Mouse (Mus musculus) hindbrain, embryonic 12.5 days (tissue): ENCODE data around the gene Erf. TPM values are rescaled to one million over a fixed set of nuclear protein-coding genes. Genes with fewer than 3 reads are reported as not detected.

Experiments used
- ATAC-seq: fragments of 200-750 bp; cut with Nextera tagmentation; 2 replicates; pipeline ENCODE4 v1.8.0; 2017; ENCODE audit warnings: moderate TSS enrichment; ENCODE audit not compliant: low FRiP score
- H3K27ac ChIP-seq: fragments of 300-500 bp; sonication (generic); 2 replicates; pipeline ENCODE4 v1.5.1; 2016; ENCODE audit warnings: mild to moderate bottlenecking
- H3K27me3 ChIP-seq: fragments of 300-500 bp; sonication (generic); 2 replicates; pipeline ENCODE4 v1.6.1; 2016; ENCODE audit warnings: mild to moderate bottlenecking
- H3K36me3 ChIP-seq: fragments of 300-500 bp; sonication (generic); 2 replicates; pipeline ENCODE4 v1.6.1; 2016; ENCODE audit warnings: mild to moderate bottlenecking
- H3K4me1 ChIP-seq: fragments of 300-500 bp; sonication (generic); 2 replicates; pipeline ENCODE4 v1.6.1; 2016
- H3K4me2 ChIP-seq: fragments of 300-500 bp; sonication (generic); replicated peaks from 2 replicates; pipeline ENCODE4 v1.6.1; 2016; ENCODE audit warnings: mild to moderate bottlenecking
- H3K4me3 ChIP-seq: fragments of 300-500 bp; sonication (generic); 2 replicates; pipeline ENCODE4 v1.5.1; 2016; ENCODE audit warnings: mild to moderate bottlenecking
- H3K9ac ChIP-seq: fragments of 300-500 bp; sonication (generic); 2 replicates; pipeline ENCODE4 v1.6.1; 2016; ENCODE audit warnings: mild to moderate bottlenecking, moderate library complexity
- H3K9me3 ChIP-seq: fragments of 300-500 bp; sonication (generic); replicated peaks from 2 replicates; pipeline ENCODE4 v1.6.1; 2016; ENCODE audit warnings: mild to moderate bottlenecking
- WGBS: fragments of 180-500 bp; shearing (Covaris S2); methylation state at CpG from one replicate; pipeline ENCODE4 v1.1.7; 2016; 5-methylcytosine and 5-hydroxymethylcytosine counted together
- polyA plus RNA-seq: library from polyadenylated mRNA; unstranded; fragments of >200 nt; fragmentation: Nextera tagmentation; extraction: Ambion mirVana; gene quantifications from 2 replicates; pipeline ENCODE4 v1.2.1, GENCODE M21; 2016

The Erf gene
- polyA plus RNA-seq: 10.4 and 13.6 TPM in 2 replicates

DNA sequence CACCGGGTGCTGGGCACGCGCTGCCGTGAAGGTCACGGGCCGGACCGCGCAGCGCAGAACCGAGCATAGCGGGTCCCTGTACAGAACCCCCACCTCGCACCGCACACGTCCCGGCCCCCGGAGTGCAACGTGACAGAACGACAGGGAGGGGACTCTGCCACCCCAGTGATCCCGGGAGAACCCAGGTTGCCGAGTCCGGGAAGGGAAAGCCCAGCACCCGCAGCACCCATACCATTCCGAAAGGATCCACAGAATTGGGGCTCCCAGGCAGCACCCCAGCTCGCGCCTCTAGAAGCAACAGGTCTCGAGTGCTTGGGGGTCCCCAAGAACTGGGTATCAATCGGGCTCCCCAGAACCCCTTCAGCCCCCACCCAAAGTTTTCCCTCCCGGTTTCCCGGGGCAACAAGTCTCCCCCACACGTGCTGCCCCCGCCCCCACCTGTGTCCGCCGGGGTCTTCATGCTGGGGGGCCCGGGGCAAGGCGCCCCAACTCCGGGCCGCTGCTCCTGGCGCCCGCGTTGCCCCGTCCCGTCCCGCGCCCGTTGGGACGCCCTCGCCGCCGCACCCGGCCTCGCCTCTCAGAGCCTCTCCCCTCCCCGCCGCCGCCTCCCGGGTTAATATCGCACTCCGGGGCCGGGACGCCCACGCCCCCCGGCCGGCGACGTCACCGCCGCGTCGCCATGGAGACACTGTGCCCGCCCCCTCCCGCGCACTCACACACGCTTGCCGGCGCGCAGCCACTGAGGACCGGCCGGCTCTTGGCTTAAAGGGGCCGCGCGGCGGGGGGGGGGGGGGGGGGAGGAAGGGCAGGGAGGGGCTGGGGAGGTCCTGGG, at the start of gene Erf:
Gene Erf (minus strand): TSS at position 621 of the 832 bp plus-strand sequence.
- peak within 1 kb of the TSS; percentile 98 for H3K4me2 ChIP-seq
- peak within 1 kb of the TSS; percentile 87 for H3K9ac ChIP-seq
- H3K36me3 ChIP-seq: no peaks in the 10 kb centered on the region
- WGBS: under 1% methylated on average over 63 of the region's 81 CpGs
- H3K4me3 ChIP-seq: peak within 1 kb of the TSS; percentile 82
- ATAC-seq: peak; percentile 76
- H3K9me3 ChIP-seq: no peaks in the 10 kb centered on the region
- no peaks in the 10 kb centered on the region for H3K27me3 ChIP-seq
- H3K4me1 ChIP-seq: peaks cover 48% of the 10 kb centered on the region
- peak within 1 kb of the TSS; percentile 91 for H3K27ac ChIP-seq

DNA sequence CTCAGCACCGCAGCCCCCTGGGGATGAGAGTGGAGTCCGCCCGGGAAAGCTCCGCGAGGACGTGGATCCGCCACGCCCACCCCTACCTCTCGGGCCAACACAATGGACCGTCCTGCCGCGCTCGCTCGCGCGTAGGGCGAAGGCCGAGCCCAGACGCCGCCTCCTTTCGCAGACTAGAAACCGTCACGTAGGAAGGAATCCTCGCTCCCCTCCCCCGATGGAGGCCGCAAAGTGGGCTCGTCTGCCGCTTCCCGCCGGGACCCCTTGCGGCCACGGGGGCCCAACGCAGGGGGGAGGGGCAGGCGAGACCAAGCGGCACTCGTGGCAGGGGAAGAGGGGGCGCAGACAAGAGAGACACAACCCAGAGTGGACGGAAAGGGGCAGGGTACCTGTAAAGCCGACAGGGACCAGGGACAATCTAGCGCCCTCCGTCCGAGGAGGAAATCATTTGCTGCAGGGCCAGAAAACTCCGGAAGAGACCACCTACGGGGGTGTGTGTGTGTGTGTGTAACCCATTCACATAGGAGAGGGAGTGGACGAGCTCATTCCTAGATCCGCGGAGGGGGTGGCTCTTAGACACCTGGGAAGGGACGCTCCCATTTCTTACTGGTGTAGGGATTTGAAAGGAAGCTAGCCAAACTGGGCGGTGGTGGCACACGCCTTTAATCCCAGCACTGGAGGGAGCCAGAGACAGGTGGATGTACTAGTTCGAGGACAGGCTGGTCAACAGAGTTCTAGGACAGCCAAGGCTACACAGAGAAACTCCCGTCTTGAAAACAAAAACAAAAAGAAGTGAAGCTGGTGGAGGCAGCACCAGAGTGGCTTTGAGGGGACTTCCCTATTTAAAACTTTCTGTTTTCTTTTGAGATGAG, 47.1 kb upstream of the Erf start, which contains the start of gene Pafah1b3:
Gene Pafah1b3 (minus strand): TSS at position 533 of the 872 bp plus-strand sequence.
- Histone ChIP-seq H3K4me3 (peak within 1 kb of the TSS; percentile 86), H3K9ac (peak within 1 kb of the TSS; percentile 94), H3K27me3 (no peaks in the 10 kb centered on the region), H3K36me3 (peaks cover 30% of the 10 kb centered on the region), H3K4me2 (peak within 1 kb of the TSS; percentile 72), H3K9me3 (no peaks in the 10 kb centered on the region), H3K27ac (peak within 1 kb of the TSS; percentile 99), H3K4me1 (peaks cover 25% of the 10 kb centered on the region)
- ATAC-seq: peak; percentile 95
- under 1% methylated on average over 52 of the region's 52 CpGs for WGBS

DNA sequence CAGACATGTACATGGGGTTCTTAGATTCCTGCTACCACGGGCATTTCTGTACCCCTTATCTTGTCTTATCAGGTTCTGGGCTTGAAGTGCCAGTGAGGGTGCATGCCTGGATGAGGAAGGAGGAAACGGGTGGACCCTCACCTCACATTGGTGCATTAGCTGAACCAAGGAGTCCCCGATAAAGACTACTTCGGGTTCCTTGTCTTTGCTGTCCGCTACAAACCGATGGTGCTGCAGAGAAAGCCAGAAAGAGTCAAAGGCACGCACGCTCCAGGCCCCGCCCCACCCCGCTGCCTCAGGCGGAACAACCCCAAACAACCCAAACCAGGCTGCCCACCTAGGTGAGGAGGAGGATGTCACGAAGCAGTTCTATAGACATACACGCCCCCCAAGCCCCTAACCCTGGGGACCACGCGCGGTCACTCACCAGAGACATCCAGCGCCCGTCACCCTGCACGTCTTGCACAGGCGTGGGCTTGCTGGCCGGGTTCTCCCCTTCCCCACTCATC, 46.4 kb upstream of the Erf start:
- Histone ChIP-seq H3K4me1 (peaks cover 30% of the 10 kb centered on the region), H3K4me3 (peak overlapping the region; percentile 86), H3K4me2 (peak overlapping the region; percentile 72), H3K36me3 (peaks cover 37% of the 10 kb centered on the region), H3K27ac (peak overlapping the region; percentile 99), H3K9ac (peak overlapping the region; percentile 94), H3K9me3 (no peaks in the 10 kb centered on the region), H3K27me3 (no peaks in the 10 kb centered on the region)
- WGBS: 2% methylated on average over 21 of the region's 21 CpGs
- no peak; the same call in 1 of the 2 replicates for ATAC-seq

DNA sequence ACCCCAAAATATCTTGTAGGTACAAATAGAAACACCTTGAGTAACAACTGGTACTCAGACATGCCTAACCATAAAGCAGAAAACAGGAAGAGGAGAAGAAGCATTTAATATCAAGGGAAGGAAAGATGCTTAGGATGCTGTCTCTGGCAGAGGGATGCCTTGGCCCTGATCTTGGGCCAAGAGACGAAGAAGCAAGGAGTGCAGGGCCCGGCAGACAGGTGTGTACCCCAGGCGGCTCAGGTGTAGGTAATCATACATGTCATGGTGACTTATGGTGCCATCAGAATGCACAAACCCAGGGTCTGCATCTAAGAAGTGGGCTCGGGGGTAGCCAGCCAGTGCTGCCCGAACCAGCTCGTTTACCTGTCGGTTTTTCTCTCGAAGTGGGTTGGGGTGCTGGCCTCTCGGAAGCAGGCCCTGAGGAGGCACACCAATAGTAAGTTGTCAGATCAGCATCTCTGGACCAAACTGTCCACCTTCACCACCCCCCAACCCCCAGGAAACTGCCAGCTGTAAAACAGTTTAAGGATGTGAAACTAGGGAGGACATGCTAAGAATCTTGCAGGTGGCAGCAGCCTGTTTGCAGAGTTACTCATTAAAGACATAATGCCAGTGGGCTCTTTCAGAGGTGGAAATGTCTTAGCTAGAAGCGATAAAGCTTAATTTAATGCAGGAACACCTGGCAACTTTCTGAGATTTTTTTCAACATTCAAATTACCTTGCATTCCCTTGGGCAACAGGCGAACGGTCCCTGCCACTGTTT, 44.6 kb upstream of the Erf start:
- WGBS: 88% methylated on average over 12 of the region's 12 CpGs
- H3K9ac ChIP-seq: no peak overlapping the region
- no peaks in the 10 kb centered on the region for H3K27me3 ChIP-seq
- peak overlapping the region; percentile 72 for H3K4me2 ChIP-seq
- H3K4me3 ChIP-seq: peak overlapping the region; percentile 86; the same call in 1 of the 2 replicates
- H3K4me1 ChIP-seq: peaks cover 33% of the 10 kb centered on the region
- no peak overlapping the region for H3K27ac ChIP-seq
- peaks cover 55% of the 10 kb centered on the region for H3K36me3 ChIP-seq
- no peak for ATAC-seq
- no peaks in the 10 kb centered on the region for H3K9me3 ChIP-seq

DNA sequence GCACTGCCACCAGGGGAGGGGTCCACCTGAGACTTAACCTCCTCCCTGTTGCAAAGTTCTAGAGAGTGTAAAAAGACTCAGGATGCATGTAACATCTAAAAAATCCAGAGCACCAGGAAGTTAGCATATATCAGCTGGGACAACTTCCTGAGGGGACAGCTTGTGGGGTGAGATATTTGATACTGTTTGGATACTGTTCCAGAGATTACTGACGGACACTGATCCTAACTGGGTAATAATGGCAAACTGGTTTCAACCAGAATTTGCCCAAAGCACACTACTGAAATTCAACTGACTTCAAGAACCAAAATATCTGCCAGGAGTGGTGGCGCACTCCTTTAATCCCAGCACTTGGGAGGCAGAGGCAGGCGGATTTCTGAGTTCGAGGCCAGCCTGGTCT, 43.9 kb upstream of the Erf start:
- Histone ChIP-seq H3K9ac (no peak overlapping the region), H3K36me3 (peaks cover 62% of the 10 kb centered on the region), H3K27me3 (no peaks in the 10 kb centered on the region), H3K4me3 (no peak overlapping the region), H3K4me1 (peaks cover 33% of the 10 kb centered on the region), H3K9me3 (no peaks in the 10 kb centered on the region), H3K27ac (no peak overlapping the region), H3K4me2 (no peak overlapping the region)
- WGBS: 90% methylated on average over 4 of the region's 4 CpGs
- no peak for ATAC-seq

DNA sequence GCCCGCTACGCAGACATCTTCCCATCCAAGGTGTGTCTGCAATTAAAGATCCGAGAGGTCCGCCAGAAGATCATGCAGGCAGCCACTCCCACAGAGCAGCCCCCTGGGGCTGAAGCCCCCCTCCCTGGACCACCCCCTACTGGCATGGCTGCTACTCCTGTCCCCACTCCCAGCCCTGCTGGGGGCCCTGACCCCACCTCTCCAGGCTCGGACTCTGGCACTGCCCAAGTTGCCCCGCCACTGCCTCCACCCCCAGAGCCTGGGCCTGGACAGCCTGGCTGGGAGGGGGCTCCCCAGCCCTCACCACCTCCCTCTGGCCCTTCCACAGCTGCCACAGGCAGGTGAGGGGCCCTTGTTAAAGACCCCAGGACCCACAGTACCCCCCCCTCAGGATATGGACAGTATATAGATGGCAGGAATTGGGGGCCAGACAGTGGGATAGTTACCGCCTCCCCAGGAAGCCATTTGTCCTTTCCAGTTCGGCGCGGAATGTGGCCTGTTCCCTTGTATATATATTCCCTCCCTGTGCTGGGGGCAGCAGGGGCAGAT, 42.7 kb upstream of the Erf start:
- Histone ChIP-seq H3K9ac (no peak overlapping the region), H3K4me3 (no peak overlapping the region), H3K27me3 (no peaks in the 10 kb centered on the region), H3K27ac (0 out of 2 replicates have a peak overlapping the region, but pooled peaks have one; percentile 13), H3K9me3 (no peaks in the 10 kb centered on the region), H3K36me3 (peaks cover 74% of the 10 kb centered on the region), H3K4me2 (no peak overlapping the region), H3K4me1 (peaks cover 30% of the 10 kb centered on the region)
- WGBS: 79% methylated on average over 10 of the region's 10 CpGs
- ATAC-seq: no peak

DNA sequence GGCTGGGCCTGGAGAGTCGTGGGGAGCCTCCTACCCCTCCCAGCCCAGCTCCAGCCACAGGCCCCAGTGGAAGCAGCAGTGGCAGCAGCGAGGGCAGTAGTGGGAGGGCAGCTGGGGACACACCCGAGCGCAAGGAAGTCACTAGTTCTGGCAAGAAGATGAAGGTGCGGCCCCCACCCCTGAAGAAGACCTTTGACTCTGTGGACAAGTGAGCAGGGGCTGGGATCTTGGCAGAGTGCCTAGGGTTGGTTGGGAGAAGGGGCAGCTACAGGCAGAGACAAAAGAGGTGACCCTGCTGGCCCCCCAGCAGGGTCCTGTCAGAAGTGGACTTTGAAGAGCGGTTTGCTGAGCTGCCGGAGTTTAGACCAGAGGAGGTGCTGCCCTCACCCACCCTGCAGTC, 41.5 kb upstream of the Erf start:
- Histone ChIP-seq H3K36me3 (peaks cover 86% of the 10 kb centered on the region), H3K9me3 (no peaks in the 10 kb centered on the region), H3K4me1 (peaks cover 28% of the 10 kb centered on the region), H3K27me3 (no peaks in the 10 kb centered on the region), H3K9ac (peak overlapping the region; percentile 29), H3K4me2 (no peak overlapping the region), H3K4me3 (no peak overlapping the region), H3K27ac (peak overlapping the region; percentile 36; the same call in 1 of the 2 replicates)
- 55% methylated on average over 7 of the region's 7 CpGs for WGBS
- no peak for ATAC-seq

DNA sequence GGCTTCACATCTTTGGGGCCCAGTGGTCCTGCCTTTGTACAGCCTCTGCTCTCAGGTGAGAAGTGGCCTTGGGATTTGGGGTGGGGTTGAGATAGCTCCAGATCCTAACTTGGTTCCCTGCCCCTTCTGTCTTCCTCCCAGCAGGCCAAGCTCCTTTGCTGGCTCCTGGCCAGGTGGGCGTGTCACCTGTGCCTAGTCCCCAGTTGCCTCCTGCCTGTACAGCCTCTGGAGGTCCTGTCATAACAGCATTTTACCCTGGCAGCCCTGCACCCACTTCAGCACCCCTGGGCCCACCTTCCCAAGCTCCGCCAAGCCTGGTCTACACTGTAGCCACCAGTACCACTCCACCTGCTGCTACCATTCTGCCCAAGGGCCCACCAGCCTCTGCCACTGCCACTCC, 40.4 kb upstream of the Erf start:
- WGBS: 95% methylated on average over 2 of the region's 2 CpGs

DNA sequence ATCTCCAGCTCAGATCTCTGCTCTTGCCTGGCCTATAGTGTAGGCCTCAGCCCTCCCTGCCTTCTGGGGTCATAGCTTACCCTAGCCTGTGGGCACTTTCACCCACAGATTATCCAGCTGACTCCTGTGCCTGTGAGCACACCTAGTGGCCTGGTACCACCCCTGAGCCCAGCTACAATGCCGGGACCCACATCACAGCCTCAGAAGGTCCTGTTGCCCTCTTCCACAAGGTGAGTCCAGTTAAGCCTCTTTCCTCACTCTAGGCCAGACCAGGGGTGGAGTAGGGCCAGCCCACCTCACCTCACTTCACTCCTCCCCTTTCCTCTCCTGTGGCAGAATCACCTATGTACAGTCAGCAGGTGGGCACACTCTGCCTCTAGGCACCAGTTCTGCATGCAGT, 39.9 kb upstream of the Erf start:
- Histone ChIP-seq H3K36me3 (peaks cover 99% of the 10 kb centered on the region), H3K9me3 (no peaks in the 10 kb centered on the region), H3K9ac (no peak overlapping the region), H3K4me3 (no peak overlapping the region), H3K27ac (no peak overlapping the region), H3K4me2 (no peak overlapping the region), H3K4me1 (peaks cover 14% of the 10 kb centered on the region), H3K27me3 (no peaks in the 10 kb centered on the region)
- 92% methylated on average over 1 of the region's 1 CpGs for WGBS
- ATAC-seq: no peak

More for the DNA sequence above, 40.4 kb upstream of the Erf start:
- 0 out of 2 replicates have a peak overlapping the region, but pooled peaks have one; percentile 31 for H3K27ac ChIP-seq
- no peak overlapping the region for H3K4me2 ChIP-seq
- no peaks in the 10 kb centered on the region for H3K27me3 ChIP-seq
- H3K9ac ChIP-seq: peak overlapping the region; percentile 33; the same call in 1 of the 2 replicates
- H3K4me3 ChIP-seq: no peak overlapping the region
- ATAC-seq: no peak
- H3K9me3 ChIP-seq: no peaks in the 10 kb centered on the region
- peaks cover 18% of the 10 kb centered on the region for H3K4me1 ChIP-seq
- peaks cover 98% of the 10 kb centered on the region for H3K36me3 ChIP-seq

DNA sequence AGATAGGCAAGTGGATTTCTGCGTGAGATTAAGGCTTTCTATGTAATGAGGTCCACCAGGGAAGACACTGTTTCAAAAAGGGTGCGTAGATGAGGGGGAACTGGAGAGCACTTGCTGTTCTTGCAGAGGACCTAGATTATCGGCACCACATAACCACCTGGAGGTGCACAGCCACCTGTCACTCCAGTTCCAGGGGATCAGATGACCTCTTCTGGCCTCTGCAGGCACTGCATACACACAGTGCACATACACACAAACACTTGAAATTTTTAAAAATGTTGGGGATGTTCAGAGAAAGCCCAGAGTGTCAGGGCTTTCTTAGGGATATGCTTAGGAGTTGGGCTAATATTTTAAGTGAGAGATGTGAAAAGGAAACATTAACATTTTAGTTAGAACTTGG, 39.4 kb upstream of the Erf start:
- no peaks in the 10 kb centered on the region for H3K27me3 ChIP-seq
- no peak overlapping the region for H3K4me3 ChIP-seq
- H3K4me1 ChIP-seq: peaks cover 15% of the 10 kb centered on the region
- WGBS: 94% methylated on average over 3 of the region's 3 CpGs
- H3K4me2 ChIP-seq: no peak overlapping the region
- peaks cover 99% of the 10 kb centered on the region for H3K36me3 ChIP-seq
- H3K9me3 ChIP-seq: no peaks in the 10 kb centered on the region
- no peak overlapping the region for H3K27ac ChIP-seq
- no peak overlapping the region for H3K9ac ChIP-seq
- ATAC-seq: no peak

DNA sequence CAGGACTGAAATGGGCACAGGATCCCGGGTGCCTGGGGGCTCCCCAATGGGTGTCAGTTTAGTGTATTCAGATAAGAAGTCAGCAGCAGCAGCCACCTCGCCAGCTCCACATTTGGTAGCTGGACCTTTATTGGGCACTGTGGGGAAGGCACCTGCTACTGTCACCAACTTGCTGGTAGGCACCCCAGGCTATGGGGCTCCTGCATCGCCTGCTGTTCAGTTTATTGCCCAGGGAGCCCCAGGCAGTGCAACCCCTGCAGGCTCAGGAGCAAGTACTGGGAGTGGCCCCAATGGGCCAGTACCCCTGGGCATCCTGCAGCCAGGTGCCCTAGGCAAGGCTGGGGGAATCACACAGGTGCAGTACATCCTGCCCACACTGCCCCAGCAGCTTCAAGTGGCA, 38.2 kb upstream of the Erf start:
- peaks cover 91% of the 10 kb centered on the region for H3K36me3 ChIP-seq
- no peak overlapping the region for H3K4me2 ChIP-seq
- H3K9ac ChIP-seq: no peak overlapping the region
- no peak for ATAC-seq
- no peaks in the 10 kb centered on the region for H3K9me3 ChIP-seq
- WGBS: 92% methylated on average over 3 of the region's 3 CpGs
- no peak overlapping the region for H3K4me3 ChIP-seq
- H3K27ac ChIP-seq: no peak overlapping the region
- H3K4me1 ChIP-seq: peaks cover 27% of the 10 kb centered on the region
- H3K27me3 ChIP-seq: no peaks in the 10 kb centered on the region
